Mouse (Mus musculus): ENCODE data around the gene Inca1. TPM values are rescaled to one million over a fixed set of nuclear protein-coding genes. Genes with fewer than 3 reads are reported as not detected.

The Inca1 gene
- total and polyA plus RNA-seq, 3 experiments, result 0.35 to 2.2 TPM; not detected in 1

DNA sequence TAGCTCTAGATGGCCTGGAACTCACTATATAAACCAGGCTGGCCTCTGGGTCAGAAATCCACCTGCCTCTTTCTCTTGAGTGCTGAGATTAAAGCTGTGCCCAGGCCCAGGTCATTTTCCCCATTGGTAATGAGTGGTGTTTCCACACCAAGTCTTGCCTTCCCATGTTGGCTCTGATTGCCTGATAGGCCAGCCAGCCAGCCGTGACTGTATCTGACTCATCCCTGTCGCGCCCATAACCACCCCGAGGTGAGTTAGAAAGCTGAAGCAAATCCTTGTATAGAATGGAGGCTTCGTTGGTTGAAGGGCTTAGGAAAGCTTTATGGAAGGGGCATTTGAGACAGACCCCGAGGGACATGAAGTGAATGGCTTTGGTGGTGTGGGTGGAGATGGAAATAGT, 15.9 kb upstream of the Inca1 start:
- DNase-seq (ENCODE audit: low read depth, low spot score), result no peak
- H3K4me3 ChIP-seq (ENCODE audit: control insufficient read depth in 1 of 2, insufficient read depth in 1 of 2, low read depth in 2 of 2, low read length in 2 of 2), result no peak overlapping the region
- no peaks in the 10 kb centered on the region for H3K27me3 ChIP-seq (ENCODE audit: control insufficient read depth in 1 of 2, insufficient read depth in 2 of 2, low read length in 2 of 2)
- H3K27ac ChIP-seq (ENCODE audit: control insufficient read depth, low read depth, low read length), result no peak overlapping the region
- H3K9ac ChIP-seq (ENCODE audit: control insufficient read depth, low read depth, low read length, poor library complexity, severe bottlenecking), result no peak overlapping the region
- H3K9me3 ChIP-seq (replicated peaks; ENCODE audit: insufficient read depth, low read length), result no peaks in the 10 kb centered on the region
- H3K79me2 ChIP-seq (ENCODE audit: control insufficient read depth, insufficient read depth, low read length, poor library complexity), result no peaks in the 10 kb centered on the region
- TF ChIP-seq MEF2A (IDR thresholded peaks at IDR 0.05; ENCODE audit: extremely low read depth, insufficient replicate concordance, low read depth, low read length, poor library complexity, severe bottlenecking) (no peak), CTCF (IDR thresholded peaks at IDR 0.05 in 2 of 3, conservative IDR thresholded peaks at IDR 0.05 in 1 of 3; ENCODE audit: control insufficient read depth in 1 of 3, insufficient read depth in 1 of 3, low read depth in 2 of 3, low read length in 3 of 3, poor library complexity in 1 of 3, severe bottlenecking in 1 of 3) (no peak), USF2 (IDR thresholded peaks at IDR 0.05; ENCODE audit: borderline replicate concordance in 1 of 2, insufficient read depth in 1 of 2, low read depth in 1 of 2, low read length in 2 of 2) (no peak), E2F4 (IDR thresholded peaks at IDR 0.05; ENCODE audit: borderline replicate concordance, low read depth, low read length) (no peak), TBP (IDR thresholded peaks at IDR 0.05; ENCODE audit: low read depth, low read length) (no peak), EP300 (IDR thresholded peaks at IDR 0.05; ENCODE audit: low read depth in 1 of 2, low read length in 2 of 2) (no peak), USF1 (IDR thresholded peaks at IDR 0.05; ENCODE audit: low read depth, low read length) (no peak), TCF12 (IDR thresholded peaks at IDR 0.05; ENCODE audit: low read depth, low read length) (no peak), MYC (IDR thresholded peaks at IDR 0.05; ENCODE audit: low read depth, low read length) (no peak), POLR2AphosphoS5 (IDR thresholded peaks at IDR 0.05; ENCODE audit: borderline replicate concordance, low read depth, low read length) (no peak), POLR2AphosphoS2 (IDR thresholded peaks at IDR 0.05; ENCODE audit: low read length) (no peak), GABPA (IDR thresholded peaks at IDR 0.05; ENCODE audit: low read depth, low read length) (no peak), GATA1 (IDR thresholded peaks at IDR 0.05; ENCODE audit: low read depth, low read length) (no peak), NRF1 (IDR thresholded peaks at IDR 0.05; ENCODE audit: insufficient read depth, low read depth, low read length, poor library complexity, severe bottlenecking) (no peak), POLR2A (IDR thresholded peaks at IDR 0.05; ENCODE audit: control insufficient read depth in 1 of 2, insufficient read depth in 1 of 2, low read depth in 1 of 2, low read length in 2 of 2, poor library complexity in 1 of 2) (no peak), CHD2 (IDR thresholded peaks at IDR 0.05; ENCODE audit: low read length) (no peak), MAX (IDR thresholded peaks at IDR 0.05; ENCODE audit: low read length) (no peak), JUND (IDR thresholded peaks at IDR 0.05; ENCODE audit: low read depth, low read length) (no peak), TAL1 (IDR thresholded peaks at IDR 0.05; ENCODE audit: low read length) (no peak), UBTF (IDR thresholded peaks at IDR 0.05; ENCODE audit: borderline replicate concordance, insufficient read depth, low read depth, low read length) (no peak)
- H3K4me1 ChIP-seq (ENCODE audit: control insufficient read depth in 1 of 2, insufficient read depth in 2 of 2, low read length in 2 of 2), result peaks cover 0 to 2% of the 10 kb centered on the region in 2 experiments; a peak in 1 of 4 replicates
- H3K36me3 ChIP-seq (ENCODE audit: control insufficient read depth in 1 of 2, insufficient read depth in 2 of 2, low read length in 2 of 2), result peaks cover 0 to 2% of the 10 kb centered on the region in 2 experiments; a peak in 2 of 4 replicates

DNA sequence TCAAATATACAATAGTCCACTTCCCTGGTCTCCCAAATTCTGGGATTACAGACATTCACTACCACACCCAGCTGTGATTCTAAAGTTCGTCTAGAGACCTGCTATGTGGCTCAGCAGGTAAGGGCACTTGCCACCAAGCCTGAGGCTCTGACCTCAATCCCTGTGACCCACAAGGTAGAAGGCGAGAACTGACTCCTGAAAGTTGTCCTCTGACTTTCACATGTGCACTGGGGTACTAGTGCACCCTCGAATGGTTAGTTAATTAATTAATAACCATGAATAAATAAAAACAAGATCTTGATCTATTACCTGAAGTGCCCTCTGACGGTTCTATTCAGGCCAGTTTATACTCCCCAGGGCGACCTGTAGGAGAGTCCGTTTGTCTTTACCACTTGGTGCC, 13.3 kb upstream of the Inca1 start:
- Histone ChIP-seq H3K27ac (ENCODE audit: control insufficient read depth, low read depth, low read length) (no peak overlapping the region), H3K36me3 (ENCODE audit: control insufficient read depth in 1 of 2, insufficient read depth in 2 of 2, low read length in 2 of 2) (no peaks in the 10 kb centered on the region; a peak in 1 of 4 replicates), H3K79me2 (ENCODE audit: control insufficient read depth, insufficient read depth, low read length, poor library complexity) (no peaks in the 10 kb centered on the region), H3K9ac (ENCODE audit: control insufficient read depth, low read depth, low read length, poor library complexity, severe bottlenecking) (no peak overlapping the region), H3K9me3 (replicated peaks; ENCODE audit: insufficient read depth, low read length) (no peaks in the 10 kb centered on the region), H3K4me3 (ENCODE audit: control insufficient read depth in 1 of 2, insufficient read depth in 1 of 2, low read depth in 2 of 2, low read length in 2 of 2) (no peak overlapping the region), H3K4me1 (ENCODE audit: control insufficient read depth in 1 of 2, insufficient read depth in 2 of 2, low read length in 2 of 2) (no peaks in the 10 kb centered on the region), H3K27me3 (ENCODE audit: control insufficient read depth in 1 of 2, insufficient read depth in 2 of 2, low read length in 2 of 2) (no peaks in the 10 kb centered on the region)
- TF ChIP-seq JUND (IDR thresholded peaks at IDR 0.05; ENCODE audit: low read depth, low read length), result no peak
- DNase-seq (ENCODE audit: low read depth, low spot score), result no peak

Measured in MEL (cell line).